Mouse (Mus musculus): ENCODE results near the gene Rsl1. TPM values are rescaled to one million over a fixed set of nuclear protein-coding genes. Genes with fewer than 3 reads are reported as not detected.

Gene Rsl1
- polyA plus RNA-seq (2012; rRNA removed; ENCODE audit: low replicate concordance), result 0.53 TPM in 1 of 2 replicates, not detected in the other

GRCm38 (mm10) chr13:67172991-67173722, at the start of gene Rsl1:
Gene Rsl1 (plus strand): TSS chr13:67173182.

DNA sequence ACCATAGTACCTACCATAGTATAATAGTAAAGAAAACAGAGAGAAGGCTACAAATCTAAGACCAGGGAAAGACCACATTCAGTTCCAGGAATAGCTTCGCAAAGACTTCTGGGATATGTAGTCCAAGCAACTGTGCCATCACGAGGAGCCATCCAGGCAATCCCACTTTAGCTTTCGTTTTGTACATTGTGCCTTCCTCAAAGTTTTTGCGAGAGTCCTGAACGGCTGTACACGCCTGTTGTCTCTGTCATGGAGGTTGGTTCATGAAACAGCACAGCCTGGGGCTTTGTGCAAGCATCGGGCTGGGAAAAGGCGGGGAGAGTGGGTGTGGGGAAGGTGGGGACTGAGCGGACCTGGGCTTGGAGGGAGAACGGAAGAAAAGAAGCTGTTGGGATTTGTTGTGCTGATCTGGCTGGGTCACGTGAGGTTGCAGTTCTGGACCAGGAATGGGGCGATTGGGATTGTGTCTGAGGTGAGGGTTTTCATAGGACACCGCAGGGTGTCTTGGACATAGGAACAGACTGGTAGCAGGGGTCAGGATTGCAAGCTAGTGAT, 21.4 kb downstream of the Rsl1 start, which contains the start of gene Zfp455:
TSS of gene Zfp455 (plus strand) at position 167 of the 555 bp plus-strand sequence.

Other genes with a start within 250 kb of the Rsl1 start
- gene Zfp712, start 112.0 kb upstream of the Rsl1 start, polyA plus RNA-seq (2012; rRNA removed; ENCODE audit: low replicate concordance), result not detected in 2 replicates
- gene Zfp708, start 75.2 kb upstream of the Rsl1 start, polyA plus RNA-seq (2012; rRNA removed; ENCODE audit: low replicate concordance), result not detected in 2 replicates
- gene Gm28557, start 64.6 kb upstream of the Rsl1 start, polyA plus RNA-seq (2012; rRNA removed; ENCODE audit: low replicate concordance), result 0.91 and 0.95 TPM in 2 replicates
- not detected in 2 replicates for gene Rslcan18, start 56.9 kb upstream of the Rsl1 start, polyA plus RNA-seq (2012; rRNA removed; ENCODE audit: low replicate concordance)
- gene Zfp759, start 51.5 kb upstream of the Rsl1 start, polyA plus RNA-seq (2012; rRNA removed; ENCODE audit: low replicate concordance), result 0.02 TPM in 1 of 2 replicates, not detected in the other
- 0.06 TPM in 1 of 2 replicates, not detected in the other for gene Zfp455, start 21.3 kb downstream of the Rsl1 start, polyA plus RNA-seq (2012; rRNA removed; ENCODE audit: low replicate concordance)
- 0.05 and 0.07 TPM in 2 replicates for gene Zfp458, start 105.3 kb downstream of the Rsl1 start, polyA plus RNA-seq (2012; rRNA removed; ENCODE audit: low replicate concordance)
- gene Zfp457, start 133.3 kb downstream of the Rsl1 start, polyA plus RNA-seq (2012; rRNA removed; ENCODE audit: low replicate concordance), result 0.42 and 0.62 TPM in 2 replicates
- 0.09 and 0.11 TPM in 2 replicates for gene Zfp595, start 159.4 kb downstream of the Rsl1 start, polyA plus RNA-seq (2012; rRNA removed; ENCODE audit: low replicate concordance)
- gene Gm28044, start 187.4 kb downstream of the Rsl1 start, polyA plus RNA-seq (2012; rRNA removed; ENCODE audit: low replicate concordance), result not detected in 2 replicates
- gene Zfp953, start 187.4 kb downstream of the Rsl1 start, polyA plus RNA-seq (2012; rRNA removed; ENCODE audit: low replicate concordance), result 0.02 TPM in 2 replicates
- gene Gm28041, start 202.6 kb downstream of the Rsl1 start, polyA plus RNA-seq (2012; rRNA removed; ENCODE audit: low replicate concordance), result not detected in 2 replicates
- gene Zfp456, start 202.6 kb downstream of the Rsl1 start, polyA plus RNA-seq (2012; rRNA removed; ENCODE audit: low replicate concordance), result 0.02 TPM in 1 of 2 replicates, not detected in the other
- gene Zfp429, start 226.6 kb downstream of the Rsl1 start, polyA plus RNA-seq (2012; rRNA removed; ENCODE audit: low replicate concordance), result not detected in 2 replicates
- gene Zfp459, start 248.2 kb downstream of the Rsl1 start, polyA plus RNA-seq (2012; rRNA removed; ENCODE audit: low replicate concordance), result 0.23 and 0.24 TPM in 2 replicates